Mouse (Mus musculus) neural tube, embryonic 15.5 days (tissue): ENCODE data around the gene Enox1. TPM values are rescaled to one million over a fixed set of nuclear protein-coding genes. Genes with fewer than 3 reads are reported as not detected.

Experiments used
- ATAC-seq: fragments of 200-750 bp; cut with Nextera tagmentation; 2 replicates; pipeline ENCODE4 v1.8.0; 2017; ENCODE audit warnings: mild to moderate bottlenecking, moderate TSS enrichment, moderate library complexity; ENCODE audit not compliant: low FRiP score
- H3K27ac ChIP-seq: fragments of 300-500 bp; sonication (generic); replicated peaks from 2 replicates; pipeline ENCODE4 v1.5.1; 2015; ENCODE audit warnings: mild to moderate bottlenecking, inconsistent platforms
- H3K27me3 ChIP-seq: fragments of 300-500 bp; sonication (generic); replicated peaks from 2 replicates; pipeline ENCODE4 v1.6.1; 2015; ENCODE audit warnings: inconsistent platforms
- H3K36me3 ChIP-seq: fragments of 300-500 bp; sonication (generic); 2 replicates; pipeline ENCODE4 v1.6.1; 2015; ENCODE audit warnings: inconsistent platforms
- H3K4me1 ChIP-seq: fragments of 300-500 bp; sonication (generic); 2 replicates; pipeline ENCODE4 v1.6.1; 2015; ENCODE audit warnings: inconsistent platforms
- H3K4me2 ChIP-seq: fragments of 300-500 bp; sonication (generic); 2 replicates; pipeline ENCODE4 v1.6.1; 2015; ENCODE audit warnings: inconsistent platforms, mild to moderate bottlenecking, moderate library complexity
- H3K4me3 ChIP-seq: fragments of 300-500 bp; sonication (generic); replicated peaks from 2 replicates; pipeline ENCODE4 v1.5.1; 2015; ENCODE audit warnings: mild to moderate bottlenecking, inconsistent platforms
- H3K9ac ChIP-seq: fragments of 300-500 bp; sonication (generic); replicated peaks from 2 replicates; pipeline ENCODE4 v1.6.1; 2015; ENCODE audit warnings: mild to moderate bottlenecking, inconsistent platforms
- H3K9me3 ChIP-seq: fragments of 300-500 bp; sonication (generic); replicated peaks from 2 replicates; pipeline ENCODE4 v1.6.1; 2016; ENCODE audit warnings: inconsistent platforms
- WGBS: fragments of 180-500 bp; shearing (Covaris S2); methylation state at CpG from one replicate; pipeline ENCODE4 v1.1.7; 2015; ENCODE audit warnings: mixed read lengths; 5-methylcytosine and 5-hydroxymethylcytosine counted together
- polyA plus RNA-seq: library from polyadenylated mRNA; unstranded; fragments of >200 nt; fragmentation: Nextera tagmentation; extraction: Ambion mirVana; gene quantifications from 2 replicates; pipeline ENCODE4 v1.2.1, GENCODE M21; 2015

Enox1 gene
- polyA plus RNA-seq, 1 experiment from 2014 or later, result 45.0 TPM

DNA sequence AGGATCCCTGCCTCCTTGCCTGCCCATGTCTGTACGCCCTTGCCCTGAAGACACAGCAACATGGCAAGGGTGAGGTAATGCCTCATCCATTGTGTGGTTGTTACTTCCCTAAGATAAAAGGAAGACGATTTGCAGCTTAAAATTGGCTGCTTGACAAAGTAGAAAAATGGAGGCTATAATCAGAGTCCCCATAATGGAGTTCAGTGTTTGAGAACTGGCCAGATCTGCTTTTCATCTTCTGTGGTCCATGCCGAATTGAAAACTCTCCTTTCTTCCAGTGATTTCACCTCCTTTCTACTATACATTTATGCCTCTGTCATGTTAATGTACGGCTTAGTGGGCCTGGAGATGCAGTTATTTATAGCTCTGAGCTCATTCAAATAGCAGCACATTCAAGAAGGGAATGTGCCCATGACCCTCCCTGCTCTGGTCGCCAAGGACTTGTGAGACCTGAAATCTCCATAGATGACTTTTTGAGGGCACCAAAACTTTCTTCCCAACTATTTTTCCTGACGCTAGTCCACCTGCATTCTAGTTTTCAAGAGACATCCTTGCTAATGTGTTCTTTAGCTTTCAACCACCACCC is 343.5 kb downstream of the Enox1 start:
- Histone ChIP-seq H3K4me1 (peaks cover 9% of the 10 kb centered on the region; the same call in 1 of the 2 replicates), H3K9me3 (no peaks in the 10 kb centered on the region), H3K4me3 (no peak overlapping the region), H3K9ac (no peak overlapping the region), H3K27ac (no peak overlapping the region), H3K36me3 (no peaks in the 10 kb centered on the region), H3K4me2 (no peak overlapping the region), H3K27me3 (no peaks in the 10 kb centered on the region)
- 0 out of 2 replicates have a peak, but pooled peaks have one; percentile 17 for ATAC-seq
- 34% methylated on average over 6 of the region's 6 CpGs for WGBS

DNA sequence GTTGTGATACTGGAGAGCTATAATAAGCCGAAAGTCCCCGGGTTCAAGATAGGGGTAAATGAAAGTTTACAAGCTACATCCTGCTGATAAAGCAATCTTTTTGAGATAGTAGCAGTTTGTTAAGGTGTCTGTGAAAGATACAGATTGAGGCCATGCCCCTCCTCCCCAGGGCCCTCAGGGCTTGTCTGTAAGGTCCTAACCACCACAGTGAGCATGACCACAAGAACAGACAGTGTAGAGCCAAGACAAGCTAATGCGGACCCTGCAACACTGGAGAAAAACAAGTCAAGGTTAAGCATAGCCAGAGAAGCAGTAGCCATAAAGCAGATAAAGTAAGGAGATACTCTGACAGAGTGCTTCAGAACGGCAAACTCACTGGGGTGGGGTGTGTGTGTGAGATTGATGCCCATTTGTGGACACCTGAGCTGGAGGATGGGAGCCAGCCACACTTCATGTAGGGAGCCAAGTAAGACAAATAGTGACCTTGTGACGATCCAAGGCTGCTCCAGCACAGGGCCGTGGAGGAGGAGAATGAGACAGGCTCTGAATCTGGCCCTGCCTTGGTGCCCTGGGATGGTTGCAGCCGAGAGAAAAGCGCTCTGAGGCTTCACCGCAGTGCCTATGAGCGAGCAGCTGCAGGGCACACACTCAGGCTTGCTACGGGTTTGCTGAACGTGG is 348.0 kb downstream of the Enox1 start:
- no peaks in the 10 kb centered on the region for H3K9me3 ChIP-seq
- no peak overlapping the region for H3K4me2 ChIP-seq
- H3K27me3 ChIP-seq, result no peaks in the 10 kb centered on the region
- H3K4me3 ChIP-seq, result no peak overlapping the region
- 73% methylated on average over 12 of the region's 12 CpGs for WGBS
- H3K27ac ChIP-seq, result 0 out of 2 replicates have a peak overlapping the region, but pooled peaks have one; percentile 41
- ATAC-seq, result no peak
- peaks cover 4% of the 10 kb centered on the region; the same call in 1 of the 2 replicates for H3K4me1 ChIP-seq
- no peak overlapping the region for H3K9ac ChIP-seq
- no peaks in the 10 kb centered on the region; the same call in 1 of the 2 replicates for H3K36me3 ChIP-seq

DNA sequence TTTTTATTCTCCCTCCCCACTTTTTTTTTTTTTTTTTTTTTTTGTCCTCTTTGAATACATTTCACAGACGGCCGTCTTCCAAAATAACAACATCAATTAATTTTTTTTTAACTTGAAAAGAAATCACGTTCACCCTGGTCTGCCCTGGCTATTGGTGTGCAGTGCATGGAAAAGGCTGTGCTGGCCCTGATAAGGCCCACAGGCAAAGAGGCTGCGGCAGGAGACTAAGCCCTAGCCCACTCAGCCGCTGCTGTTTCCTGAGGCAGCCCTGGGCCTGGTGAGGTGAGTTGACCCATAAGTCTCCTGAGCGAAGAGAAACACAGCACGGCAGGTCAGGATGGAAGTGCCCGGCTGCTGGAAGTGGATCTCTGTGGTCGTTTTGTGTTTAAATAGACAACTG is 349.8 kb downstream of the Enox1 start:
- Histone ChIP-seq H3K36me3 (no peaks in the 10 kb centered on the region; the same call in 1 of the 2 replicates), H3K27me3 (no peaks in the 10 kb centered on the region), H3K9me3 (no peaks in the 10 kb centered on the region), H3K27ac (no peak overlapping the region), H3K4me1 (peaks cover 4% of the 10 kb centered on the region; the same call in 1 of the 2 replicates), H3K9ac (no peak overlapping the region), H3K4me2 (no peak overlapping the region), H3K4me3 (no peak overlapping the region)
- ATAC-seq, result no peak
- WGBS, result 55% methylated on average over 9 of the region's 9 CpGs

DNA sequence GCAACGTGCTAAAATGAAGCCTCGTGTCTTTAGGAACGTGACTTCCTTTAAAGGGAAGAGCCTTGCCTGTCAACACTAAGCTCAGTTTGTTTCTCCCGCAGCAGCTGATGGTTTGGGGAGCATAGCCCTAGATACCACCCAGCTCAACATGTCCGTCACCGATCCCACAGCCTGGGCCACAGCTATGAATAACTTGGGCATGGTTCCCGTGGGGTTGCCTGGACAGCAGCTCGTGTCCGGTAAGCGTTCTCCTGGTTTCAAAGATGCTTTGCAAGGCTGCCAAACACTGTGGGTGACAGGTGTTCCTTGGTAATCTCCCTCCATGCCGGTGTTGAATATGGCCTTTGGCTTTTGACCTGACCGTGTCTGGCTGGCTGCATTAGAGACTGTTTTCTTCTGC is 351.5 kb downstream of the Enox1 start:
- 73% methylated on average over 12 of the region's 12 CpGs for WGBS
- peaks cover 4% of the 10 kb centered on the region; the same call in 1 of the 2 replicates for H3K4me1 ChIP-seq
- ATAC-seq, result no peak
- H3K4me3 ChIP-seq, result no peak overlapping the region
- H3K27me3 ChIP-seq, result no peaks in the 10 kb centered on the region
- H3K9ac ChIP-seq, result no peak overlapping the region
- no peak overlapping the region for H3K27ac ChIP-seq
- no peak overlapping the region for H3K4me2 ChIP-seq
- no peaks in the 10 kb centered on the region for H3K9me3 ChIP-seq
- H3K36me3 ChIP-seq, result no peaks in the 10 kb centered on the region; the same call in 1 of the 2 replicates

DNA sequence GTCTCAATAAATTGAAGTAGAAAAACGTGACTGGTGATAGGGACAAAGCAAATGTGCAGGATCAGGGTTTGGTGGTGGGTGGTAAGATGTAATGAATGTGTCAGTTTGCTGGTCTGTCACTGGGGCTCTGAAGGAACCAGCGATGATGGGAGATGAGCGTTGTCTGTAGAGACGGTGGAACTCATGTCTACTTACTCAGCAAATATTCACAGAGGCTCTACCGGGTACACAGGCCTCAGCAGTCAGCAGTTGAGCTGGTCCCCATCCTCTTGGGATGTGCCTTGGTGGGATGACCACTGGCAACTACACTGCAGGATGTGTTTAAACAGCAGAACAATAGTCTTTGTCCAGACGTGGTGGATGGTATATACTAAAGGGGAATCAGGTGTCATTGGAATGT is 352.5 kb downstream of the Enox1 start:
- Histone ChIP-seq H3K4me2 (no peak overlapping the region), H3K9ac (no peak overlapping the region), H3K9me3 (no peaks in the 10 kb centered on the region), H3K36me3 (no peaks in the 10 kb centered on the region; the same call in 1 of the 2 replicates), H3K27me3 (no peaks in the 10 kb centered on the region), H3K27ac (no peak overlapping the region), H3K4me3 (no peak overlapping the region), H3K4me1 (peaks cover 4% of the 10 kb centered on the region; the same call in 1 of the 2 replicates)
- WGBS, result 77% methylated on average over 6 of the region's 6 CpGs
- no peak for ATAC-seq

DNA sequence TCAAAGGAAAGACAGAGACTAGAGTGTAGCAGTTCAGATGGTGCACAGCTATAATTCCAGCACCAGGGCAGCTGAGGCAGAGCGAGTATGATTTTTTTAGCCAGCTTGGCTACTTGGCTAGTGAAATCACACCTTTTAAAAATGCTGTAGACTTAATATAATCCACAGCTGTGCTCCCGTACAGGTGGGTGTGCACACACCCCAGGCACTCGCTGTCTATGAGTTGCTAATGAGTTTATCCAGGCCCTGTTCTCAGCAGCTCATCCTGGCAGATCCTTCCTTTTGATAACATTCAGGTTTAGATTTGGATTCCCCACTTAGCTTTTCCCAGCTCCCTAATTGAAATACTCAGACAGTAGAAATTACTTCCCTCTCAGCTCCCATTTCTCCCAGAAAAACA is 353.4 kb downstream of the Enox1 start:
- Histone ChIP-seq H3K4me1 (peaks cover under 1% of the 10 kb centered on the region; the same call in 1 of the 2 replicates), H3K27me3 (no peaks in the 10 kb centered on the region), H3K9me3 (no peaks in the 10 kb centered on the region), H3K4me3 (no peak overlapping the region), H3K9ac (no peak overlapping the region), H3K36me3 (no peaks in the 10 kb centered on the region; the same call in 1 of the 2 replicates), H3K4me2 (no peak overlapping the region), H3K27ac (no peak overlapping the region)
- 77% methylated on average over 3 of the region's 3 CpGs for WGBS
- ATAC-seq, result no peak

DNA sequence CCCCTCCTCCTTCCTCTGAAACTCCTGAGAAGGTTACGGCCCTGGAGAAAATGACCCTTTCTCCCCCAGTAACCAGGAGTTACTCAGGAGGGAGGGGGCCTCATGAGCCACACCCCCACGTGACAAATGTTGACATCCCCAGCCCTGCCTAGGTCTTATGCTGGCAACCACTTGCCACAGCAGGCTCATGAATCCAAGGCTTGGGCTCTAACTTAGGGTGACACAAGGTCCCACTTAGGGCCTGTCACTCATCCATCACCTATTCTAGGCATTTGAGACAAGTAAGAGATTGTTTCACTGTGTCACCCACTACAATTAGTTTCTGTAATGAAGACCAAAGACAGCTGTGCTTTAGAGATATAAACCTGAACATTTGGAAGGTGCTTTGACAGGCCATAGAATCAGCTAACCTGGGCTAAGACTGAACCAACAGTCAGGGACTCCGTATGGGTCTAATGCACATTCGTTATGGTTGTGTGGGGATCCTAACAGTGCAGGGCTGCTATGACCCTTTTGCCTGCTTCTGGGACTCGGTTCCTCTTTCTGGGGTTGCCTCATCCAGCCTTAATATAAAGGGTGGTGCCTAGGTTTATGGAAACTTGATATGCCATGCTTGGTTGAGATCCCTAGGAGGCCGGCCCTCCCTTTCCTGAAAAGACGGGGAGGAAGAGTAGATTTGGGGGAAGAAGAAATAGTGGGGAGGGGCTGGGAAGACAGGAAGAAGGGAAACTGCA is 354.7 kb downstream of the Enox1 start:
- no peaks in the 10 kb centered on the region for H3K27me3 ChIP-seq
- H3K36me3 ChIP-seq, result no peaks in the 10 kb centered on the region; the same call in 1 of the 2 replicates
- no peak overlapping the region for H3K4me3 ChIP-seq
- H3K9ac ChIP-seq, result no peak overlapping the region
- WGBS, result 86% methylated on average over 7 of the region's 7 CpGs
- no peaks in the 10 kb centered on the region for H3K4me1 ChIP-seq
- H3K27ac ChIP-seq, result no peak overlapping the region
- H3K4me2 ChIP-seq, result no peak overlapping the region
- no peak for ATAC-seq
- no peaks in the 10 kb centered on the region for H3K9me3 ChIP-seq

DNA sequence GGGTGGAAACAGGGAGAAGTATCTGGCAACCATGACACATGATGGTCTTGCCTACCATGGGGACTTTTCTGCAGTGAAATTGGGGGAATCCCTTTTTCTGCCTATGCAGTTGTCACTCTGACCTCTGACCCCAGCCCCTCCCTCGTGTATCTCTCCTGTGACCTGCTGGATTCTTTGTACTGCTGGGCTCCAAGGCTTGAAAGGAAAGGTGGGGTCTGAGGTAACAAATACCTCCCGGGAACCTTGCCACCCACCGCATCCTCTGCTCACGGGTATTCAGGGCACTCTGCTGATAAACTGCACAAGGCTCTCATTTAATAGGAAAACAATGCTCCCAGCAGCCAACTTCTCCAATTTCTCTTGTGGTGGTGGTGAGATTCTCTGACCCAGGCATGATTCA is 361.5 kb downstream of the Enox1 start:
- ATAC-seq, result no peak
- H3K27ac ChIP-seq, result no peak overlapping the region
- H3K4me3 ChIP-seq, result no peak overlapping the region
- H3K4me2 ChIP-seq, result no peak overlapping the region
- no peaks in the 10 kb centered on the region for H3K9me3 ChIP-seq
- no peak overlapping the region for H3K9ac ChIP-seq
- 76% methylated on average over 4 of the region's 4 CpGs for WGBS
- H3K4me1 ChIP-seq, result no peaks in the 10 kb centered on the region
- no peaks in the 10 kb centered on the region for H3K27me3 ChIP-seq
- no peaks in the 10 kb centered on the region for H3K36me3 ChIP-seq

DNA sequence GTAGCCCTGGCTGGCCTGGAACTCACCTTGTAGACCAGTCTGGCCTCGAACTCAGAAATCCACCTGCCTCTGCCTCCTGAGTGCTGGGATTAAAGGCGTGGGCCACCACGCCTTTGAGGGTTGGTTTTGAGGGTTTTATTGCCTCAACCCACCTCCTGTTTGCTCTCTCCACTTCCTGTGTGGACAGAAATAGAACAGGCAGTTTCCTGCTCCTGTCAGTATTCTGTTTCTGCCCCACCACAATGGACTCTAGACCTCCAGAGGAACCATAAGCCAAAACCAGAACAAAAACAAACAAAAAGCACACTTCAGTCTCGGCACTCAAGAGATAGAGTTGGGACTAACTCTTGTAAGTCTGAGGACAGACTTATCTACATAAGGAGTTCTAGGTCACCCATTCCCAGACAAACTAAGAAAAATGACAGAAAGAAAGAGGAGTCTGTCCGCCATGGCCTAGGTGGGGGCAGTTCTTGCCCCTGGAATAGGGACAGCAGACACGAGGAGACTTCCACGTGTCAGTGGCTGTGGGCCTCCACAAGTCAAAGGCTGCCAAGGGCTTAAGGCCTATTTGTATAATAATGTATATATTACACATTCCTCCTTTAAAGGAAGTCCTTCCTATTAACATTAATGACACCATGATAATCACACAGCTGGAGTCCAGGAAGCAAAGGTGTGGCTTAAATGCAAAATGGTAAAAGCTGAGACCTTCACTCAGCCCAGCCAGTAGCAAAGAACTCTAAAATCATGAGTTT is 362.6 kb downstream of the Enox1 start:
- ATAC-seq, result no peak
- no peak overlapping the region for H3K9ac ChIP-seq
- no peaks in the 10 kb centered on the region for H3K9me3 ChIP-seq
- 74% methylated on average over 7 of the region's 7 CpGs for WGBS
- no peaks in the 10 kb centered on the region for H3K4me1 ChIP-seq
- H3K4me3 ChIP-seq, result no peak overlapping the region
- H3K36me3 ChIP-seq, result no peaks in the 10 kb centered on the region
- H3K27me3 ChIP-seq, result no peaks in the 10 kb centered on the region
- H3K27ac ChIP-seq, result no peak overlapping the region
- no peak overlapping the region for H3K4me2 ChIP-seq

DNA sequence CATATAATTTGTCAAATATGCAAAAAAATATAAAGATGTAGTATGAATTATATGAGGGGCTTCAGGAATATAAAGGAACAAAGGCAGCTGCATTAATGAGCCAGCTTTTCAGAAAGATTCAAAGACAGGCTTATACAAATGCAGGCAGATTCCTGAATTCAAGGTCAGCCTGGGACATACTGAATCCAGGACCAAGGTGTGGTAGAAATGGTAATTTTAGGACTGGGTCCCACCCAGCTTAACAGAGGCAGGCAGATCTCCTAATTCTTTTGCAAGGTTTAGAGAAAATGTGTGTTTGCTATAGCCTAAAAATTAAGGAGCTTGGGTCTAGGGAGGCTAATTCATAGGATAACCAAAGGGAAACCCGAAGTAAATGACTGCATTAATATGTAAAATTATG is 363.1 kb downstream of the Enox1 start:
- no peak for ATAC-seq
- no peaks in the 10 kb centered on the region for H3K27me3 ChIP-seq
- no peak overlapping the region for H3K9ac ChIP-seq
- H3K4me1 ChIP-seq, result no peaks in the 10 kb centered on the region
- H3K4me2 ChIP-seq, result no peak overlapping the region
- no peak overlapping the region for H3K27ac ChIP-seq
- no peaks in the 10 kb centered on the region for H3K36me3 ChIP-seq
- no peak overlapping the region for H3K4me3 ChIP-seq
- no peaks in the 10 kb centered on the region for H3K9me3 ChIP-seq
- WGBS, result 81% methylated on average over 1 of the region's 1 CpGs

DNA sequence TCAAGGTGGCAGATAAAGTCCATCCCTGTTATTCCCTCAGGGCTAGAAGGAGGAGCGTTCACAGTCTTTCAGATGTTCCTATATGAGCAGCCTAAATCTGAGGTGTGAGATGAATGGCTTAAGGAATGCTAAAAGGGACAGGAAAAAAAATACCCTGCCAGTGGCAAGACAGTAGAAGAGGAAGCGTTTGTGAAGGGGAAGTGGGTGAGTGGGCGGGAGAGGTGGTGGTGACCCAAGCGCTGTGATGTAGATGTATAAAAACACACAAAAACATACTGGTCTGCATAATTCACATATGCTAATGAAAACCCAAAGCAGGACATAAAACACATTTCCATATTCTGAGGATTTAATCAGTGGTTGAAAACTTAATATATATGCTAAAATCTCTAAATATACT is 367.7 kb downstream of the Enox1 start:
- H3K4me2 ChIP-seq, result no peak overlapping the region
- 86% methylated on average over 4 of the region's 4 CpGs for WGBS
- H3K27ac ChIP-seq, result no peak overlapping the region
- no peak for ATAC-seq
- H3K4me3 ChIP-seq, result no peak overlapping the region
- H3K4me1 ChIP-seq, result no peaks in the 10 kb centered on the region
- no peaks in the 10 kb centered on the region for H3K9me3 ChIP-seq
- H3K36me3 ChIP-seq, result no peaks in the 10 kb centered on the region
- H3K9ac ChIP-seq, result no peak overlapping the region
- no peaks in the 10 kb centered on the region for H3K27me3 ChIP-seq
